28 mouse cellular contexts compared by ENCODE assay signal in genomic region chr14:101886320-101886719, GRCm38 (mm10).
DNase-seq lines count a peak whose midpoint lies in the region; ATAC-seq and TF ChIP-seq lines count a peak whose summit lies in the region.
"Had no signal": no experiment of that assay in that cellular context is flagged by ENCODE, and none has a peak within 500 bp of the region (broad histone marks: within the 10 kb centered on the region; RNA-seq: fewer than 3 reads in every experiment).

No protein-coding gene starts in this region.

- peaks cover 9% of the 10 kb centered on the region for H3K4me1 ChIP-seq in heart, adult 2 months (ENCODE audit: control insufficient read depth, insufficient read depth, low read length)
- H3K4me1 ChIP-seq in lung, embryonic 14.5 days (ENCODE audit: insufficient read depth): no peaks in the 10 kb centered on the region
- no peaks in the 10 kb centered on the region for H3K4me1 ChIP-seq in lung, adult 2 months (ENCODE audit: control insufficient read depth, insufficient read depth, low read length)
- H3K4me1 ChIP-seq in heart, embryonic 13.5 days: peaks cover 32% of the 10 kb centered on the region
- no peaks in the 10 kb centered on the region for H3K4me1 ChIP-seq in intestine, postnatal 0 days (replicated peaks; ENCODE audit: control insufficient read depth, insufficient read depth, low read length)
- H3K4me1 ChIP-seq: forebrain, embryonic 10.5 days; hindbrain, embryonic 13.5 days; liver, embryonic 15.5 days; midbrain, embryonic 10.5 days; midbrain, embryonic 15.5 days; neural tube, embryonic 15.5 days had no signal

- peaks cover 2% of the 10 kb centered on the region; the same call in 1 of the 2 replicates for H3K79me2 ChIP-seq in heart, adult 2 months (replicated peaks; ENCODE audit: control insufficient read depth, insufficient read depth, low read length)

- no peaks in the 10 kb centered on the region for H3K9me3 ChIP-seq in lung, embryonic 14.5 days (ENCODE audit: low read depth, low read length)
- H3K9me3 ChIP-seq in heart, embryonic 13.5 days: no peaks in the 10 kb centered on the region
- no peaks in the 10 kb centered on the region for H3K9me3 ChIP-seq in intestine, postnatal 0 days (ENCODE audit: control insufficient read depth)
- H3K9me3 ChIP-seq: embryonic facial prominence, embryonic 13.5 days; forebrain, embryonic 10.5 days; hindbrain, embryonic 13.5 days; limb, embryonic 12.5 days; liver, embryonic 15.5 days; midbrain, embryonic 10.5 days; midbrain, embryonic 15.5 days; neural tube, embryonic 15.5 days had no signal

- no peak overlapping the region for H3K4me2 ChIP-seq in lung, embryonic 14.5 days
- H3K4me2 ChIP-seq in heart, embryonic 13.5 days: peak overlapping the region; percentile 67
- H3K4me2 ChIP-seq in intestine, postnatal 0 days (replicated peaks; ENCODE audit: low read depth): no peak overlapping the region
- H3K4me2 ChIP-seq: embryonic facial prominence, embryonic 13.5 days; hindbrain, embryonic 13.5 days; limb, embryonic 12.5 days; liver, embryonic 15.5 days; midbrain, embryonic 15.5 days; neural tube, embryonic 15.5 days had no signal

- peak; percentile 59 for TF ChIP-seq POLR2A in heart, adult 2 months (IDR thresholded peaks at IDR 0.05; ENCODE audit: insufficient read depth, low read depth, low read length)
- TF ChIP-seq POLR2A in lung, adult 2 months (IDR thresholded peaks at IDR 0.05; ENCODE audit: borderline replicate concordance, extremely low read depth, low read depth, low read length): no peak

- H3K9ac ChIP-seq in heart, adult 2 months (ENCODE audit: low read depth, low read length): peak overlapping the region; percentile 41
- H3K9ac ChIP-seq in lung, embryonic 14.5 days: no peak overlapping the region
- peak overlapping the region; percentile 86 for H3K9ac ChIP-seq in heart, embryonic 13.5 days
- no peak overlapping the region for H3K9ac ChIP-seq in intestine, postnatal 0 days (ENCODE audit: low read depth, low read length)
- H3K9ac ChIP-seq: embryonic facial prominence, embryonic 13.5 days; forebrain, postnatal 0 days; hindbrain, embryonic 13.5 days; limb, embryonic 12.5 days; liver, embryonic 15.5 days; midbrain, embryonic 15.5 days; neural tube, embryonic 15.5 days had no signal

- H3K27ac ChIP-seq in heart, adult 2 months: peak overlapping the region; percentile 87
- no peak overlapping the region for H3K27ac ChIP-seq in lung, embryonic 14.5 days (ENCODE audit: low read depth)
- peak overlapping the region; percentile 93 for H3K27ac ChIP-seq in heart, embryonic 13.5 days (replicated peaks)
- no peak overlapping the region for H3K27ac ChIP-seq in intestine, postnatal 0 days (ENCODE audit: low read depth, low read length)
- H3K27ac ChIP-seq: embryonic facial prominence, embryonic 13.5 days; forebrain, embryonic 10.5 days; hindbrain, embryonic 13.5 days; kidney, postnatal 0 days; limb, embryonic 12.5 days; liver, embryonic 15.5 days; macrophage; midbrain, embryonic 10.5 days; midbrain, embryonic 15.5 days; neural tube, embryonic 15.5 days had no signal

- peak overlapping the region; percentile 42 for H3K4me3 ChIP-seq in heart, adult 2 months
- no peak overlapping the region for H3K4me3 ChIP-seq in lung, embryonic 14.5 days (ENCODE audit: low read depth, low read length)
- H3K4me3 ChIP-seq in lung, adult 2 months (replicated peaks; ENCODE audit: extremely low read depth, low read depth, low read length): no peak overlapping the region
- peak overlapping the region; percentile 59 for H3K4me3 ChIP-seq in heart, embryonic 13.5 days
- H3K4me3 ChIP-seq in intestine, postnatal 0 days (ENCODE audit: low read depth, low read length): no peak overlapping the region
- H3K4me3 ChIP-seq: embryonic facial prominence, embryonic 13.5 days; forebrain, embryonic 10.5 days; hindbrain, embryonic 13.5 days; limb, embryonic 12.5 days; liver, embryonic 15.5 days; midbrain, embryonic 10.5 days; midbrain, embryonic 15.5 days; neural tube, embryonic 15.5 days had no signal

- WGBS in heart, adult 2 months: 72% methylated on average over 10 of the region's 10 CpGs
- WGBS in lung, embryonic 14.5 days: 94% methylated on average over 10 of the region's 10 CpGs
- 91% methylated on average over 10 of the region's 10 CpGs for WGBS in lung, adult 2 months
- 53% methylated on average over 10 of the region's 10 CpGs for WGBS in heart, embryonic 13.5 days
- 93% methylated on average over 10 of the region's 10 CpGs for WGBS in intestine, postnatal 0 days

- peak; percentile 84; the same call in 1 of the 2 replicates for TF ChIP-seq EP300 in heart, adult 2 months (IDR thresholded peaks at IDR 0.05; ENCODE audit: insufficient read depth, low read depth, low read length)

- DNase-seq in heart, adult 2 months: peak in 1 of 2 experiments; percentile 45
- DNase-seq in heart, postnatal 4 days: no peak
- no peak for DNase-seq in lung, embryonic 14.5 days
- no peak for DNase-seq in lung, adult 2 months
- no peak for DNase-seq in layer of hippocampus, postnatal 10 days (ENCODE audit: low spot score in 2 of 2)
- no peak for DNase-seq in cerebellum, postnatal 4 days (ENCODE audit: low spot score in 2 of 2)
- DNase-seq: adrenal gland, postnatal 10 days; cerebellum, adult 9-10 months; cerebellum, postnatal 36 days; forebrain, postnatal 0 days; kidney, adult 18-20 months; kidney, postnatal 4 days; retina, postnatal 1 day; right cerebral cortex, postnatal 14 days; thymus, postnatal 14 days had no signal

- H3K36me3 ChIP-seq in heart, adult 2 months (ENCODE audit: control insufficient read depth, insufficient read depth, low read length): peaks cover 39% of the 10 kb centered on the region
- H3K36me3 ChIP-seq in lung, embryonic 14.5 days (ENCODE audit: insufficient read depth): no peaks in the 10 kb centered on the region
- H3K36me3 ChIP-seq in heart, embryonic 13.5 days: peaks cover 41% of the 10 kb centered on the region
- H3K36me3 ChIP-seq in intestine, postnatal 0 days (ENCODE audit: control insufficient read depth, insufficient read depth): peaks cover 13% of the 10 kb centered on the region; the same call in 1 of the 2 replicates
- H3K36me3 ChIP-seq: forebrain, embryonic 10.5 days; hindbrain, embryonic 13.5 days; limb, embryonic 12.5 days; liver, embryonic 15.5 days; midbrain, embryonic 10.5 days; midbrain, embryonic 15.5 days; neural tube, embryonic 15.5 days had no signal

- no peak for TF ChIP-seq CTCF in heart, adult 2 months (IDR thresholded peaks at IDR 0.05)
- TF ChIP-seq CTCF in lung, embryonic 14.5 days (IDR thresholded peaks at IDR 0.05; ENCODE audit: low read depth): no peak
- no peak for TF ChIP-seq CTCF in lung, adult 2 months (IDR thresholded peaks at IDR 0.05; ENCODE audit: insufficient read depth, low read length)
- TF ChIP-seq CTCF in intestine, postnatal 0 days (IDR thresholded peaks at IDR 0.05; ENCODE audit: low read depth): no peak

- intact Hi-C loops in heart, adult 2 months (cut with DNase I): loop anchor here (1.0 kb wide), 1 partner anchor 43 kb away; no protein-coding TSS in a partner anchor

- ATAC-seq in lung, embryonic 14.5 days (ENCODE audit: insufficient read depth): peak; percentile 14; the same call in 1 of the 2 replicates
- peak; percentile 19; the same call in 1 of the 2 replicates for ATAC-seq in heart, embryonic 13.5 days (ENCODE audit: extremely low read depth, insufficient number of reproducible peaks, low FRiP score, low TSS enrichment)
- peak; percentile 50; the same call in 1 of the 2 replicates for ATAC-seq in intestine, postnatal 0 days
- ATAC-seq: forebrain, postnatal 0 days; midbrain, embryonic 15.5 days; Patski had no signal

- H3K27me3 ChIP-seq in heart, adult 2 months (ENCODE audit: control insufficient read depth, insufficient read depth, low read length): no peaks in the 10 kb centered on the region
- H3K27me3 ChIP-seq in lung, embryonic 14.5 days (ENCODE audit: insufficient read depth, low read length): no peaks in the 10 kb centered on the region
- H3K27me3 ChIP-seq in heart, embryonic 13.5 days (replicated peaks): no peaks in the 10 kb centered on the region
- H3K27me3 ChIP-seq in intestine, postnatal 0 days (replicated peaks; ENCODE audit: control insufficient read depth, insufficient read depth, low read length): no peaks in the 10 kb centered on the region
- H3K27me3 ChIP-seq: embryonic facial prominence, embryonic 13.5 days; hindbrain, embryonic 13.5 days; limb, embryonic 12.5 days; liver, embryonic 15.5 days; midbrain, embryonic 15.5 days; neural tube, embryonic 15.5 days; Patski had no signal

Comparison
In these comparisons a context has a peak if more than half of its experiments do, and no peak if none do; other contexts are left out.
1. H3K27ac ChIP-seq: peak in heart, adult 2 months (single experiment) and heart, embryonic 13.5 days (single experiment); none in lung, embryonic 14.5 days (single experiment) and intestine, postnatal 0 days (single experiment).
2. H3K4me3 ChIP-seq: peak in heart, adult 2 months (single experiment) and heart, embryonic 13.5 days (single experiment); none in lung, embryonic 14.5 days (single experiment), lung, adult 2 months (single experiment) and intestine, postnatal 0 days (single experiment).
3. H3K9ac ChIP-seq: peak in heart, adult 2 months (single experiment) and heart, embryonic 13.5 days (single experiment); none in lung, embryonic 14.5 days (single experiment) and intestine, postnatal 0 days (single experiment).
4. Peak in every context shown above with its lines, with median percentiles within 50 percentile points of each other: ATAC-seq.